Mouse (Mus musculus) G1E (cell line): ENCODE data around the gene Dync1i1. TPM values are rescaled to one million over a fixed set of nuclear protein-coding genes. Genes with fewer than 3 reads are reported as not detected.
"Not testable (repeated sequence)": the region's sequence is repeated elsewhere in the genome, so short reads cannot be mapped to it uniquely, and the experiment has no call there.

Experiments used
- ATAC-seq: 2 replicates; pipeline ENCODE4 v1.8.0; 2016; ENCODE audit warnings: mild to moderate bottlenecking; ENCODE audit not compliant: insufficient number of reproducible peaks, poor library complexity, low FRiP score, severe bottlenecking; ENCODE audit errors: extremely low read depth
- DNase-seq: peaks from one replicate; pipeline ENCODE4 v3.0.0; 2012; ENCODE audit warnings: low spot score
- H3K27me3 ChIP-seq: 2 replicates; pipeline ENCODE4 v1.6.1; 2012; ENCODE audit warnings: mild to moderate bottlenecking, low read length, inconsistent platforms; ENCODE audit not compliant: insufficient read depth
- H3K36me3 ChIP-seq: replicated peaks from 2 replicates; pipeline ENCODE3; 2012; ENCODE audit warnings: mild to moderate bottlenecking, inconsistent platforms
- H3K4me1 ChIP-seq: 2 replicates; pipeline ENCODE4 v1.6.1; 2012; ENCODE audit warnings: low read depth, low read length, inconsistent platforms, mixed read lengths; ENCODE audit not compliant: insufficient read depth
- H3K4me3 ChIP-seq: 2 replicates; pipeline ENCODE4 v1.5.1; 2012; ENCODE audit warnings: low read depth, mild to moderate bottlenecking, inconsistent platforms, low read length, moderate library complexity, mixed read lengths
- H3K9me3 ChIP-seq: replicated peaks from 2 replicates; pipeline ENCODE4 v1.6.1; 2012; ENCODE audit warnings: inconsistent platforms
- CTCF ChIP-seq: IDR thresholded peaks from 2 replicates; pipeline ENCODE4 v1.5.1; 2012; ENCODE audit warnings: low read depth, low read length, inconsistent platforms, mixed read lengths
- GATA1 ChIP-seq: IDR thresholded peaks from 2 replicates; pipeline ENCODE4 v1.6.1; 2012; ENCODE audit warnings: borderline replicate concordance, low read length, inconsistent platforms, mixed read lengths
- GATA2 ChIP-seq: IDR thresholded peaks from 2 replicates; pipeline ENCODE4 v1.6.1; 2012; ENCODE audit warnings: low read depth, low read length, inconsistent platforms, borderline replicate concordance
- POLR2AphosphoS5 ChIP-seq: IDR thresholded peaks from 2 replicates; pipeline ENCODE4 v1.6.1; 2012; ENCODE audit warnings: low read depth, low read length, inconsistent platforms; ENCODE audit not compliant: insufficient replicate concordance
- TAL1 ChIP-seq: conservative IDR thresholded peaks from 2 replicates; pipeline ENCODE4 v1.6.1; 2012; ENCODE audit warnings: low read depth, low read length, inconsistent platforms, mixed read lengths
- polyA plus RNA-seq: library from polyadenylated mRNA; stranded (reverse); fragments of >175 nt; gene quantifications from 2 replicates; pipeline ENCODE4 v1.2.3, GENCODE M21; 2012
- total RNA-seq, 2 experiments: library from RNA; stranded (forward) in 1 of 2; stranded (reverse) in 1 of 2; fragments of 200-1000 nt in 1 of 2; fragments of >200 nt in 1 of 2; fragmentation: Nextera tagmentation in 1 of 2; gene quantifications; 2 replicates each; pipeline ENCODE4 v1.2.3; 2014 to 2017

Dync1i1 gene
- total and polyA plus RNA-seq, 3 experiments: 0.33 TPM; not detected in 2

DNA sequence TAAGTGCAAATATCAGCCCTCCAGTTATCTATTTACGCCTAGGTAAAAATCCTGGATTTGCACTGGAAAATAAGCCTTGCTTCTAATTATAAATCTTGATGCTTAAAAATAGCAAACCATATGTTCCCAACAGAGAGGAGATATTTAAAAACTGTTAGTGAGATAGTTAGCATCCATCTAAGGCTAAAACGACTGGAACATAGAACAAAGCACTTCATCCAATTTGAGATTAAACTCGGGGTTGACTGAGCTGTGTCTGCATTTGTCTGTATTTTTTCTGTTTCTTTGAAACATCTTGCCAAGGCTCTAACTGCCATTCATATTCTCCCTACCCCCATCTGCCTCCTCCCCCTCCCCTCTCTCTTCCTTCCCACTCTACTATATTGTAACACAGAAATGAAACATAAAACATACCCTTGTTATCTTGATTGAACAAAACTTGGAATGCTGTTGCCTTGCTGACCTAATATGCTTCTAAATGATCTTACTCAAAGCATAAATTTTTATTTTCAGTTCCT is 10.3 kb upstream of the Dync1i1 start:
- ATAC-seq: no peak
- TF ChIP-seq GATA2 (no peak), TAL1 (no peak), POLR2AphosphoS5 (no peak), CTCF (no peak), GATA1 (no peak)
- no peaks in the 10 kb centered on the region for H3K27me3 ChIP-seq

DNA sequence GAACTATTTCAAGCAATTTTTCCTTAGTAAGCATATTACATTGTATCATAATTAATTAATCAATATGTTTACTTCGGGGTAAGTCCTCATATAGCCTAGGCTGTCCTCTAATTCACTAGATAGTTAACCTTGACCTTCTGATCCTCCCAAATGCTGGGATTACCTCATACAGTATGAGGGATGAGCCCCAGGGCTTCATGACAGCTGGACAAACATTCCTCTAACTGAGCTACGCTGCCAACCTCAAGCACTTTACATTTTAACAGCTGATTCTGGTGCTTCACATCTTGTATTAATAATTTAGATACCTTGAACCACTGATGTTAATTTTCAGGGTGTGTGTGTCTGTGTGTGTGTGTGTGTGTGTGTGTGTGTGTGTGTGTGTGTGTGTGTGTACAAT is 6.5 kb upstream of the Dync1i1 start:
- no peaks in the 10 kb centered on the region for H3K9me3 ChIP-seq
- no peak overlapping the region for H3K4me3 ChIP-seq
- no peak for ATAC-seq
- H3K4me1 ChIP-seq: no peaks in the 10 kb centered on the region
- H3K27me3 ChIP-seq: no peaks in the 10 kb centered on the region
- no peak for DNase-seq
- no peaks in the 10 kb centered on the region for H3K36me3 ChIP-seq
- TF ChIP-seq GATA2 (no peak), POLR2AphosphoS5 (no peak), GATA1 (no peak), TAL1 (no peak), CTCF (no peak)

More for the DNA sequence above, 10.3 kb upstream of the Dync1i1 start:
- Histone ChIP-seq H3K4me1 (no peaks in the 10 kb centered on the region), H3K9me3 (no peaks in the 10 kb centered on the region), H3K36me3 (no peaks in the 10 kb centered on the region), H3K4me3 (no peak overlapping the region)
- DNase-seq: no peak

DNA sequence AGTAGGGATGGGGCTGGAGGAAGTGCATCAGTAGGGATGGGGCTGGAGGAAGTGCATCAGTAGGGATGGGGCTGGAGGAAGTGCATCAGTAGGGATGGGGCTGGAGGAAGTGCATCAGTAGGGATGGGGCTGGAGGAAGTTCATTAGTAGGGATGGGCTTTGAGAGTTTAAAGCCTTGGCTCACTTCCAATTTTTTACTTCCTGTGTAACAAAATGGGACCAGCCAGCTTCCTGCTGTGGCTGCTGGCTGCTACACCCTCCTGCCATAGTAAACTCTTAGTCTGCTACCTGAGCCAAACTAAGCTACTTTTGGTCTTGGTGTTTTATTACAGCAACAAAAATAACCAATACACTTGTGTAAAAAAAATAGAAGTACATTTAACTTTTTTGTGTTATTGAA is 4.7 kb upstream of the Dync1i1 start:
- H3K9me3 ChIP-seq, H3K4me3 ChIP-seq, DNase-seq, ATAC-seq, H3K4me1 ChIP-seq, H3K36me3 ChIP-seq, H3K27me3 ChIP-seq: not testable (repeated sequence)

DNA sequence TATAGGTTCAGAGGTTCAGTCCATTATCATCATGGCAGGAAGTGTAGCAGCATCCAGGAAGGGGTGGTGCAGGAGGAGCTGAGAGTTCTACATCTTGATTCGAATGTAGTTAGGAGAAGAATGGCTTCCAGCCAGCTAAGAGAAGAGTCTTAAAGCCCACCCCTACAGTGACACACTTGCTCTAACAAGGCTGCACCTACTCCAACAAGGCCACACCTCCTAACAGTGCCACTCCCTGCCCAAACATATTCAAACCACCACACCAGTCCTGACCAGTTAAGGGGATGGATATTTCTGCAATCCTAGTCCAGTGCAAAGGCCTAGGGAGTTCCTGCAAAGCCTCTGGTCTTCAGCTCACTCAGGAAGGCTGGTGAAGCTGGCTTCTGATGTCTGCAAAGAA is 1.5 kb upstream of the Dync1i1 start:
- H3K4me3 ChIP-seq: no peak overlapping the region
- H3K36me3 ChIP-seq: no peaks in the 10 kb centered on the region
- peaks cover 6% of the 10 kb centered on the region; the same call in 1 of the 2 replicates for H3K27me3 ChIP-seq
- DNase-seq: no peak
- TF ChIP-seq POLR2AphosphoS5 (no peak), GATA1 (no peak)
- ATAC-seq: no peak
- no peaks in the 10 kb centered on the region for H3K9me3 ChIP-seq
- no peaks in the 10 kb centered on the region; the same call in 1 of the 2 replicates for H3K4me1 ChIP-seq

DNA sequence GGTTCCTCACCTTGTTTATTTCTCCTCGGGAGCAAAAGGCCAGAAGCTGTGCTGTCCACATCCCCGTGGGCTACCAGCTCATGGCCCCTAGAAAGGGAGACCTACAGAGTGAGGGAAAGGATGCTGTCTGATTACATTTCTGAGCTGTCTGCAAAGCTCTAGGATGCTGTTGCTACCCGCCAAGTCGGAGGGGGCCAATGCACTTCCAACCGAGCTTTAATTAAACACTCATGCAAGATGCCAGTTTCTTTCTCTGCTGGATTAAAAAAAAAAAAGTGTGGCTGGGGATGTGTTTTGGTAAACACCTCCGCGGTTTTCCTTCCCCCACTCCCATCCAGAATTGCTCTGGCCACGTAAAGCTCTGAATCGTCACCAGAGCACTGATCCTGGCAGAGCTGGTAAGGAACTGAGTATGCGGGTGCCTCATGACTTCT is 815 bp downstream of the Dync1i1 start:
- H3K27me3 ChIP-seq: peaks cover 10% of the 10 kb centered on the region; the same call in 1 of the 2 replicates
- DNase-seq: no peak
- H3K4me3 ChIP-seq: no peak overlapping the region
- H3K9me3 ChIP-seq: no peaks in the 10 kb centered on the region
- no peaks in the 10 kb centered on the region for H3K36me3 ChIP-seq
- TF ChIP-seq CTCF: no peak
- no peak for ATAC-seq
- no peaks in the 10 kb centered on the region; the same call in 1 of the 2 replicates for H3K4me1 ChIP-seq

DNA sequence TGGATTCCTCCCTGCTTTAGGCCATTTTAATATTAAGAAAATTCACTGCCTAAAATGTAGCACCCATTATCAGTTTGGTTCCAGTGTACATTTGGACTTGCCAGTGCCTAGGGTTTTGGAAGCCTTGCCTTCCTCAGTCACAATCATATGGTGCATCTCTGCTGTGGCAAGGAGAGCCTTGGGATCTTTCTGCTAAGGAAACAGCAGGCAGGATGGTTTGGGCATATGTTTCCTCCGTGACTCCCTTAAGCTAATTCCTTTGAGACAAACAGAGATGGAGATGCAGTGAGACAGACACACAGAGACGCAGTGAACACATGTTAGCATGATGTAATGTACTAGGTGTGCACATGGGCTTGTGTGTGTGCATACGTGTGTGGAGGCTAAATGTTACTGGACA is 7.8 kb downstream of the Dync1i1 start:
- no peaks in the 10 kb centered on the region for H3K4me1 ChIP-seq
- TF ChIP-seq POLR2AphosphoS5: no peak
- no peak for TF ChIP-seq TAL1
- no peak for TF ChIP-seq CTCF
- no peak for TF ChIP-seq GATA1
- no peak for TF ChIP-seq GATA2
- H3K36me3 ChIP-seq: no peaks in the 10 kb centered on the region
- H3K4me3 ChIP-seq: no peak overlapping the region
- H3K9me3 ChIP-seq: no peaks in the 10 kb centered on the region
- H3K27me3 ChIP-seq: 0 out of 2 replicates have a peak, but pooled peaks cover 5% of the 10 kb centered on the region
- DNase-seq: no peak
- no peak for ATAC-seq

DNA sequence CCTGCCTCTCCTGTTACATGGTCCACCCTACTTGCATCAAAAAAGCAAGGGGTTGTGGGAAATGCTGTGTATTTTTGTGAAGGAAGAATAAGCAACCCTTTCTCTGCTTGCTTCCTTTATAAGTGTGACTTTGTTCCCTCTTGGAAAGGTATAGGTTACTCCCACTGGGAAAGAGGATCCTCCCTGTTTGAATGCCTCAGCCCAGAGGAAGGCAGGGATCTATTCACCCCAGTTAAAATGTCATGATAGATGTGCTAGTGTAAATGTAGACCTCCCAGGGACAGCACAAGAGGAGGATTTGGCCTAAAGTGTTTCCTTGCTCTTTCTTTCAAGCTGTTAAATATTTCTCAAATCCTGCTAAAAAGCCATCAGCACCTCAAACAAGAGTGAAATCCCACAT is 9.0 kb downstream of the Dync1i1 start:
- H3K9me3 ChIP-seq: no peaks in the 10 kb centered on the region
- DNase-seq (no peak), ATAC-seq (no peak)
- H3K4me3 ChIP-seq: no peak overlapping the region
- 0 out of 2 replicates have a peak, but pooled peaks cover 5% of the 10 kb centered on the region for H3K27me3 ChIP-seq
- no peaks in the 10 kb centered on the region for H3K36me3 ChIP-seq
- no peak for TF ChIP-seq GATA1
- no peak for TF ChIP-seq GATA2
- TF ChIP-seq POLR2AphosphoS5: no peak
- TF ChIP-seq CTCF: no peak
- TF ChIP-seq TAL1: no peak
- H3K4me1 ChIP-seq: no peaks in the 10 kb centered on the region
